ENCODE assay signal across 10 mouse cellular contexts in the genomic region with DNA sequence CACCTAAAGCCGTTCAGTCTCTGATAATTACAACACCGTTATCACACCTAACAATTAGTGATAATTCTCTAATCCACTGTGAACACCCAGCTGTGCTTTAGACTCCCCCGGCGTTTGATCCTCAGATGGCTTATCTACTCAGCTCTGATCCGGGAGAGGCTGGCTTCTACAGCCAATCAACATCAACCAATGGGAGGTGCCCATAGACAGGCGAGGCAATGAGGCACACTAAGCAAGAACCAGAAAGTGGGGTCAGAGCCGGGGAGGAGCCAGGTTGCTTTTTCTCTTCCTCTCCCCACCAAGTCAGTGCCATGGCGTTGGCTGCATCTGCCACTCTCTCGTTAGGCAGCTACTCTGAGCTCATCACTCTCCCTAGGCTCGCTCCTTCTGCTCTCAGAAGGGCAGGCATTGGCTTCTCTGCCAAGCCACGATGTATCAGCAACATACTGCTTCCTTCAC. TPM values are rescaled to one million over a fixed set of nuclear protein-coding genes. Genes with fewer than 3 reads are reported as not detected.
DNase-seq lines count a peak whose midpoint lies in the region; ATAC-seq and TF ChIP-seq lines count a peak whose summit lies in the region.
"Had no signal": no experiment of that assay in that cellular context is flagged by ENCODE, and none has a peak within 500 bp of the region (broad histone marks: within the 10 kb centered on the region; RNA-seq: fewer than 3 reads in every experiment).

No protein-coding gene starts in this region.

- no peaks in the 10 kb centered on the region for H3K27me3 ChIP-seq in erythroblast, embryonic 14.5 days (ENCODE audit: control insufficient read depth)
- H3K27me3 ChIP-seq in stomach, embryonic 15.5 days (replicated peaks) = no peaks in the 10 kb centered on the region
- H3K27me3 ChIP-seq in stomach, postnatal 0 days (ENCODE audit: control insufficient read depth, insufficient read depth, low read length) = no peaks in the 10 kb centered on the region

- H3K9ac ChIP-seq in stomach, embryonic 15.5 days = no peak overlapping the region
- H3K9ac ChIP-seq in stomach, postnatal 0 days (ENCODE audit: low read length) = no peak overlapping the region

- TF ChIP-seq CTCF in stomach, postnatal 0 days (IDR thresholded peaks at IDR 0.05; ENCODE audit: low read depth) = no peak

- H3K27ac ChIP-seq in stomach, embryonic 15.5 days = no peak overlapping the region
- no peak overlapping the region for H3K27ac ChIP-seq in stomach, postnatal 0 days (replicated peaks)

- no peak; the same call in 1 of the 2 replicates for ATAC-seq in erythroblast, adult 5-6 weeks (replicated peaks; ENCODE audit: low FRiP score, poor library complexity, severe bottlenecking)
- ATAC-seq in stomach, embryonic 15.5 days (ENCODE audit: insufficient read depth, low FRiP score, low read depth) = peak; percentile 18; the same call in 1 of the 2 replicates
- no peak for ATAC-seq in stomach, postnatal 0 days (ENCODE audit: low FRiP score, low TSS enrichment)
- peak; percentile 38; the same call in 1 of the 2 replicates for ATAC-seq in megakaryocyte, adult 5-6 weeks (ENCODE audit: poor library complexity, severe bottlenecking)

- DNase-seq in stomach, postnatal 0 days (ENCODE audit: low spot score) = no peak
- DNase-seq in urinary bladder, adult 18-20 months (ENCODE audit: low spot score in 2 of 2) = no peak
- no peak for DNase-seq in layer of hippocampus, adult 8-10 months (ENCODE audit: low spot score in 2 of 2)
- no peak for DNase-seq in lung, postnatal 14 days
- DNase-seq: B cell, adult 2 months; kidney, postnatal 36 days had no signal

- peaks cover 10% of the 10 kb centered on the region for H3K4me1 ChIP-seq in erythroblast, embryonic 14.5 days (ENCODE audit: control insufficient read depth)
- no peaks in the 10 kb centered on the region for H3K4me1 ChIP-seq in stomach, embryonic 15.5 days
- no peaks in the 10 kb centered on the region for H3K4me1 ChIP-seq in stomach, postnatal 0 days (replicated peaks; ENCODE audit: control insufficient read depth, insufficient read depth)

- no peaks in the 10 kb centered on the region for H3K36me3 ChIP-seq in erythroblast, embryonic 14.5 days (ENCODE audit: control insufficient read depth)
- no peaks in the 10 kb centered on the region for H3K36me3 ChIP-seq in stomach, embryonic 15.5 days
- H3K36me3 ChIP-seq in stomach, postnatal 0 days (ENCODE audit: control insufficient read depth, insufficient read depth, low read length) = no peaks in the 10 kb centered on the region

- no peak overlapping the region for H3K4me2 ChIP-seq in stomach, embryonic 15.5 days
- H3K4me2 ChIP-seq in stomach, postnatal 0 days (replicated peaks; ENCODE audit: low read depth) = no peak overlapping the region

- 50% methylated on average over 11 of the region's 11 CpGs for WGBS in stomach, embryonic 15.5 days
- WGBS in stomach, postnatal 0 days = 50% methylated on average over 11 of the region's 11 CpGs

- peaks cover 10% of the 10 kb centered on the region; the same call in 1 of the 2 replicates for H3K9me3 ChIP-seq in erythroblast, embryonic 14.5 days (ENCODE audit: control insufficient read depth, low read length)
- no peaks in the 10 kb centered on the region for H3K9me3 ChIP-seq in stomach, embryonic 15.5 days
- H3K9me3 ChIP-seq in stomach, postnatal 0 days (ENCODE audit: control insufficient read depth, low read length) = no peaks in the 10 kb centered on the region

- H3K4me3 ChIP-seq in erythroblast, embryonic 14.5 days (replicated peaks) = peak overlapping the region; percentile 16
- no peak overlapping the region for H3K4me3 ChIP-seq in stomach, embryonic 15.5 days (replicated peaks)
- no peak overlapping the region for H3K4me3 ChIP-seq in stomach, postnatal 0 days (ENCODE audit: low read depth, low read length)

- no peak for TF ChIP-seq EP300 in stomach, postnatal 0 days (optimal IDR thresholded peaks at IDR 0.05)

RNA-seq across cellular contexts. Expression of a gene that starts 36.0 kb away (rescaled TPM):
- not detected in 2 replicates for polyA plus RNA-seq in erythroblast, embryonic 14.5 days (2012)
- total RNA-seq in erythroblast, adult 5-6 weeks (2015; ENCODE audit: low replicate concordance) = not detected in 2 replicates
- not detected in 2 replicates for total RNA-seq in erythroblast, adult 5-6 weeks (2017; ENCODE audit: low replicate concordance)
- polyA plus RNA-seq in stomach, embryonic 15.5 days (2015; fragmentation: Nextera tagmentation; extraction: Ambion mirVana) = 0.23 and 0.30 TPM in 2 replicates
- polyA plus RNA-seq in stomach, postnatal 0 days (2015; fragmentation: Nextera tagmentation; extraction: Ambion mirVana) = 0.17 TPM in 1 of 2 replicates, not detected in the other
- total RNA-seq in megakaryocyte, adult 5-6 weeks (2015) = not detected in 2 replicates
- total RNA-seq in megakaryocyte, adult 5-6 weeks (2017) = not detected in 2 replicates
- total RNA-seq in layer of hippocampus, adult 8-10 months (2022) = 1 to 10 TPM in 3 of 4 experiments, not detected in 1; 1.9 to 2.9 (median 2.8) TPM

Comparison
In these comparisons a context has a peak if more than half of its experiments do, and no peak if none do; other contexts are left out.
1. ATAC-seq: peak in stomach, embryonic 15.5 days (single experiment) and megakaryocyte, adult 5-6 weeks (single experiment); none in erythroblast, adult 5-6 weeks (single experiment) and stomach, postnatal 0 days (single experiment).